Mouse (Mus musculus): ENCODE measurements at regions not wholly inside any gene's neighbourhood (a gene's known extent, or its start where the extent isn't known, plus 50 kb on each side); places are given as distances from the start of the nearest gene placed in this dataset.
"Not testable (repeated sequence)": the region's sequence is repeated elsewhere in the genome, so short reads cannot be mapped to it uniquely, and the experiment has no call there.

DNA sequence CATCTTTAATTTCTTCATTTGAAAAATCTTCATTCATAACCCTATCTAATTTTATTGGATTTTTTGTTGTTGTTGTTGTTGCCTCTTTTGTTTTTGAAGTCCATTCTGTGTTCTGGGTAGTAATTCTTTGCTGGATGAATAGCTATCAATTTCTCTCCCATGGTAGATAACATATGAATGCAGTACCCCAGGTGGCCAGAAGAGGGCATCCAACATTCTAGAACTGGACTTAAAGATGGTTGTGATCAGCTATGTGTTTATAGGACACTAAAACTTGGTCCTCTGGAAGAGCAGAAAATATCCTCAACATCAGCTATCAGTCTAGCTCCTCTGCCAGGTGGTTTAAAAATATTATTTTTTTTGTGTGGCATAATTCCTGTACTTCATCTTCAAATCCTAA, 73.0 kb downstream of the Prl2c3 start:
- not testable (repeated sequence) for ATAC-seq (ENCODE audit: low FRiP score, low read depth); H3K9me3 ChIP-seq; H3K9ac ChIP-seq (replicated peaks); H3K27ac ChIP-seq (replicated peaks); H3K4me3 ChIP-seq; H3K27me3 ChIP-seq; H3K4me1 ChIP-seq; H3K4me2 ChIP-seq (replicated peaks); H3K36me3 ChIP-seq

GRCm38 (mm10) chr13:12717972-12718546, 81.8 kb downstream of the Prl2c3 start:
- not testable (repeated sequence) for ATAC-seq (ENCODE audit: low FRiP score, low read depth); H3K4me3 ChIP-seq; H3K27me3 ChIP-seq; H3K9ac ChIP-seq (replicated peaks); H3K36me3 ChIP-seq; H3K4me1 ChIP-seq; H3K4me2 ChIP-seq (replicated peaks); H3K27ac ChIP-seq (replicated peaks); H3K9me3 ChIP-seq
- WGBS, result 86% methylated on average over 7 of the region's 7 CpGs

- no peaks in the 10 kb centered on the region for H3K9me3 ChIP-seq
- no peak overlapping the region for H3K27ac ChIP-seq (replicated peaks)
- no peak for ATAC-seq (ENCODE audit: low FRiP score, low read depth)
- H3K9ac ChIP-seq (replicated peaks), result no peak overlapping the region
- H3K36me3 ChIP-seq, result no peaks in the 10 kb centered on the region
- H3K27me3 ChIP-seq, result no peaks in the 10 kb centered on the region
- no peak overlapping the region for H3K4me2 ChIP-seq (replicated peaks)
- H3K4me3 ChIP-seq, result no peak overlapping the region
- 57% methylated on average over 7 of the region's 7 CpGs for WGBS
- no peaks in the 10 kb centered on the region for H3K4me1 ChIP-seq
Observed at GRCm38 (mm10) chr13:12711471-12712273, 88.2 kb downstream of the Prl2c3 start.

DNA sequence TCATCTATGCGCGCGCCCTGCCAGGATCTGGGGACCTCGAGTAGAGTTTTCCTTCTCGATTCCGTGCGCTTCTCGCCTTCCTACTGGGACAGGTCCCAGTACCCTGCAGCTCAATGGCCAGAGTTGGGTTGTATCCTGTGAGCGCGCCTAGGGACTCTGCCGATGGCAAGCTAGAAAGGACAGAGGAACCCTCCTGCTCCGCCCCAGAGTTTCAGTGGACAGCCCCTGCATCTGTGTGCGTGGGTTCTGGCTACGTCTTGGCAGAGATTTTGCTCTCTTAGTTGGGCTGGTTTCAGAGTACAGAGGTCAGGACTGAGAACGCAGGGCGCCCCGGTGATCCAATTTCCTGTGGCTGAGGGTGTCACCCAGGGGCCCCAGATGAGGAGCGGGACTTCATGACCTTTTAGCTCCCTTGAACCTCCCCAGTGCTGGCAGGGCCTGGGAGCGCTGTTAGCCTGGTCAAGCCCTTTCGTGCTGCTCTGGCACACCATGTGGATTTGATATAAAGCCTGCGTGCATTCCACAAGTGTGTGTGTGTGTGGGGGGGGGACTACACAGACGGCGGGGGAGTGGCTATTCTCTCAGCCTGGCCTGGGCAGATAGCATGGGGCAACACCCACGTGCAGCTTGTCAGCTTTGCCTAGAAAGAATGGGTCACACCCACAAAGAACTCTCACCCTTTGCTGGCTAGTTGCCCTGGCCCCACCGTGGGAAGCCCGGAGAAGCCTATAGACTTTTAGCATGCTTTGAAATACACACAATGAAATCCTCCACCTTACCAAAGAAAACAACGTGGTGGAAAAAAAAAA, 96.9 kb downstream of the Prl2c3 start:
- WGBS, result 9% methylated on average over 19 of the region's 27 CpGs

DNA sequence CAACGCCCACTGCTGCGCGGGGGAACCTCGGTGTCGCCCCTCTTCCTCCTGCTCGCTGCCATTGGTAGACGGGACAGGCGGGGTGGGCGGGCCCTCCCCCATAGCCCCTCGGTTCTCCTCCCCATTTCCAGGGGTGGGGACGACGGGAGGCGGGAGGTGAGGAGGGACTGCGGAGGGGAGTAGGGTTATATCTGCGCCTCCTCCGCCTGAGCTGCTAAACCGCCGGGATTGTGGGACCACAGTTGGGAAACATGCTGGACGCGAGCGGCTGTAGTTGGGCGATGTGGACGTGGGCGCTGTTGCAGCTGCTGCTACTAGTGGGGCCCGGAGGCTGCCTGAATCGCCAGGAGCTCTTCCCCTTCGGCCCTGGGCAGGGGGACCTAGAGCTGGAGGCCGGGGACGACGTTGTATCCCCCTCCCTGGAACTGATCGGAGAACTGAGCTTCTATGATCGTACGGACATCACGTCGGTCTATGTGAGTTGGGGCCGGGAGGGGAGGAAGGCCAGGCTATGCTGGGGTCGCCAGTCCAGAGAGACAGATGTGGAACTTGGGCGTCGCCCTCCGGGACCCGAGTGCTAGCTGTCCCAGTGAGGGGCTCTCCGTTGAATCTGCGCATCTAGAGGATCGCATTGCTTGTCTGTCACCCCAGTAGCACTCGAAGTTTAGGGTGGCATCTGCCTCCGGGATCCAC, 97.6 kb downstream of the Prl2c3 start:
- WGBS, result 2% methylated on average over 30 of the region's 46 CpGs
- Histone ChIP-seq H3K4me2 (replicated peaks) (peak overlapping the region; percentile 42), H3K4me3 (peak overlapping the region; percentile 27)
- H3K36me3 ChIP-seq; H3K27me3 ChIP-seq; H3K9ac ChIP-seq (replicated peaks); H3K27ac ChIP-seq (replicated peaks); H3K4me1 ChIP-seq; H3K9me3 ChIP-seq: not testable (repeated sequence)
- ATAC-seq (ENCODE audit: low FRiP score, low read depth), result peak; percentile 67

More for the DNA sequence above, 96.9 kb downstream of the Prl2c3 start:
- not testable (repeated sequence) for H3K4me2 ChIP-seq (replicated peaks); H3K27ac ChIP-seq (replicated peaks); H3K9ac ChIP-seq (replicated peaks); H3K4me1 ChIP-seq; H3K36me3 ChIP-seq; H3K4me3 ChIP-seq; H3K9me3 ChIP-seq; H3K27me3 ChIP-seq
- ATAC-seq (ENCODE audit: low FRiP score, low read depth), result peak; percentile 32; the same call in 1 of the 2 replicates

DNA sequence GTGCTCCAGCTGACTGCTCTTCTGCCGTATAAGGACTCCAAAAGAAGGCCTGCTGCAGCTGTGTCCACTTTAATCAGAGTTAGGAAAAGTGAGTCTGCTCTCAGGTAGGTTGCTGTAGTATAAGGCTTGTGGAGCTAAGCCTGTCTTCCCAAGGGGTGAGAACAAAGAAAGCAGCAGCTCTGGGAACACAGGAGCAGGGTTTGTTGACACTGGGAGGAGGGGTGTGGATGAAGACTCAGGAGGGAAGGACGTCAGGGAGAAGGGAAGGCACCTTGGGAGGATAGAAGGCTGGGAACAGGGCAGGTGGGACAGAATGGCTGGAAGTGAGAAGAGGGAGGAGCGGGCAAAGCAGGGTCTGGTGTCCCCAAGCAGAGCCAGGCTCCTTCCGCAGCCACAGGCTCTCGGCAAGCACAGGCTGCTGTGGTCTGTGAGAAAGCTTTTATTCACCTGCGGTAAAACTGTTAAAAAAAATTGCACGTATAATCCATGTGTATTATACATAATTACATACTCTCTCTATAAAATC, 106.2 kb downstream of the Prl2c3 start:
- not testable (repeated sequence) for H3K4me3 ChIP-seq; H3K4me1 ChIP-seq; H3K9ac ChIP-seq (replicated peaks); H3K27ac ChIP-seq (replicated peaks); H3K4me2 ChIP-seq (replicated peaks); H3K27me3 ChIP-seq; H3K9me3 ChIP-seq; H3K36me3 ChIP-seq; ATAC-seq (ENCODE audit: low FRiP score, low read depth)
- WGBS, result 56% methylated on average over 6 of the region's 7 CpGs

- not testable (repeated sequence) for H3K9ac ChIP-seq (replicated peaks); H3K36me3 ChIP-seq; H3K27ac ChIP-seq (replicated peaks); ATAC-seq (ENCODE audit: low FRiP score, low read depth); H3K27me3 ChIP-seq; H3K4me3 ChIP-seq; H3K4me2 ChIP-seq (replicated peaks); H3K9me3 ChIP-seq; H3K4me1 ChIP-seq
- WGBS, result no CpG with 5 or more reads among the region's 1 CpGs
Observed at GRCm38 (mm10) chr13:12688778-12689177, 111.1 kb downstream of the Prl2c3 start.

GRCm38 (mm10) chr13:12688149-12688548, 111.7 kb downstream of the Prl2c3 start:
- not testable (repeated sequence) for H3K9me3 ChIP-seq; H3K4me3 ChIP-seq; H3K36me3 ChIP-seq; H3K27me3 ChIP-seq; H3K4me2 ChIP-seq (replicated peaks); H3K27ac ChIP-seq (replicated peaks); H3K9ac ChIP-seq (replicated peaks); H3K4me1 ChIP-seq; ATAC-seq (ENCODE audit: low FRiP score, low read depth)
- 84% methylated on average over 3 of the region's 5 CpGs for WGBS

DNA sequence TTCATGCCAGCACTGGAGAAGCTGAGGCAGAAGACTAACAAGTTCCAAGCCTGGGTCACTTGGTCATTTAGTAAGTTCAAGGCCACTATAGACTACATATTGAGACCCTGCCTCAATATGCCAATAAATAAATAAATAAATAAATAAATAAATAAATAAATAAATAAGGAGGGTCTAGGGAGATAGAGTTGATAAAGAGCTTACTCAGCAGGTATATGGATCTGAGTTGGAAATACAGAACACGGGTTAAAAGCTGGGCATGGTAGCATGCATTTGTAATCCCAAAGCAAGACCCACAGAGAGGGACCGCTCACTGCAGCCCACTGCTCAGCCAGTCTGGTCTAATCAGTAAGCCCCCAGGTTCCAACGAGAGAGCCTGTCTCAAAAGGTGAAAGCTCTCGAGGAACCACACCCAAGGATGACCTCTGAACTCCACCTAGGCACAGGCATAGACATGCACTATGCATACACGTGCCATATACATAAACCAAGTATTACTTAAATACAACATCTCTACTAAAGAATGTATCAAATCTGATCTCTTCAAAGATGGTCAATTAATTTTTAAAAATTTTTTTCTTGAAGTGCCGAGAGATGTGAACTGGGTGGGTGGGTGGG, 115.4 kb downstream of the Ero1lb start:
- not testable (repeated sequence) for H3K27me3 ChIP-seq; H3K9me3 ChIP-seq; H3K4me3 ChIP-seq; H3K4me2 ChIP-seq (replicated peaks); H3K27ac ChIP-seq (replicated peaks); H3K36me3 ChIP-seq; H3K9ac ChIP-seq (replicated peaks); H3K4me1 ChIP-seq
- 84% methylated on average over 6 of the region's 6 CpGs for WGBS
- peak; percentile 64 for ATAC-seq (ENCODE audit: low FRiP score, low read depth)

- not testable (repeated sequence) for H3K4me3 ChIP-seq; H3K36me3 ChIP-seq; H3K27ac ChIP-seq (replicated peaks); H3K27me3 ChIP-seq; H3K4me1 ChIP-seq; H3K9me3 ChIP-seq; H3K9ac ChIP-seq (replicated peaks)
- peak; percentile 70 for ATAC-seq (ENCODE audit: low FRiP score, low read depth)
- H3K4me2 ChIP-seq (replicated peaks), result peak overlapping the region; percentile 42
- WGBS, result 13% methylated on average over 19 of the region's 19 CpGs
Observed at GRCm38 (mm10) chr13:12680283-12680953, 114.7 kb downstream of the Ero1lb start.

- WGBS, result 92% methylated on average over 2 of the region's 2 CpGs
- no peak overlapping the region for H3K27ac ChIP-seq (replicated peaks)
- no peaks in the 10 kb centered on the region for H3K36me3 ChIP-seq
- ATAC-seq (ENCODE audit: low FRiP score, low read depth), result no peak
- H3K4me2 ChIP-seq (replicated peaks), result no peak overlapping the region
- no peaks in the 10 kb centered on the region for H3K4me1 ChIP-seq
- no peaks in the 10 kb centered on the region for H3K27me3 ChIP-seq
- no peaks in the 10 kb centered on the region for H3K9me3 ChIP-seq
- H3K4me3 ChIP-seq, result no peak overlapping the region
- no peak overlapping the region for H3K9ac ChIP-seq (replicated peaks)
Observed at GRCm38 (mm10) chr13:12677372-12677771, 111.7 kb downstream of the Ero1lb start.
